Comparison of ENCODE assay signal across 14 mouse cellular contexts in genomic region chr6:40135716-40136115, GRCm38 (mm10).
"Had no signal": no experiment of that assay in that cellular context is flagged by ENCODE, and none has a peak within 500 bp of the region (broad histone marks: within the 10 kb centered on the region; RNA-seq: fewer than 3 reads in every experiment).

No protein-coding gene starts in this region.

- H3K4me3 ChIP-seq: limb, embryonic 15.5 days; liver, embryonic 12.5 days; lung, embryonic 15.5 days; midbrain, embryonic 12.5 days; neural tube, embryonic 13.5 days had no signal

- H3K4me1 ChIP-seq: limb, embryonic 15.5 days; liver, embryonic 12.5 days; lung, embryonic 15.5 days had no signal

- H3K4me2 ChIP-seq: limb, embryonic 15.5 days; liver, embryonic 12.5 days; lung, embryonic 15.5 days; midbrain, embryonic 12.5 days; neural tube, embryonic 13.5 days had no signal

- H3K27ac ChIP-seq: limb, embryonic 15.5 days; liver, embryonic 12.5 days; lung, embryonic 15.5 days; midbrain, embryonic 12.5 days had no signal

- DNase-seq: kidney, adult 11 months; kidney, postnatal 14 days; layer of hippocampus, adult 9-11 months; layer of hippocampus, postnatal 36 days; retina, postnatal 1 day; right cerebral cortex, postnatal 4 days; spleen, adult 18-20 months; thymus, adult 18-20 months; thymus, postnatal 14 days had no signal

- H3K27me3 ChIP-seq: limb, embryonic 15.5 days; liver, embryonic 12.5 days; lung, embryonic 15.5 days; midbrain, embryonic 12.5 days; neural tube, embryonic 13.5 days had no signal

- H3K36me3 ChIP-seq: limb, embryonic 15.5 days; liver, embryonic 12.5 days; lung, embryonic 15.5 days; midbrain, embryonic 12.5 days; neural tube, embryonic 13.5 days had no signal

- H3K9me3 ChIP-seq: limb, embryonic 15.5 days; liver, embryonic 12.5 days; lung, embryonic 15.5 days; midbrain, embryonic 12.5 days; neural tube, embryonic 13.5 days had no signal

- ATAC-seq: liver, embryonic 12.5 days had no signal

- H3K9ac ChIP-seq: limb, embryonic 15.5 days; liver, embryonic 12.5 days; lung, embryonic 15.5 days; midbrain, embryonic 12.5 days; neural tube, embryonic 13.5 days had no signal
